Mouse (Mus musculus) hindbrain, embryonic 10.5 days (tissue): ENCODE measurements around the gene Specc1l. TPM values are rescaled to one million over a fixed set of nuclear protein-coding genes. Genes with fewer than 3 reads are reported as not detected.
"Not testable (repeated sequence)": the region's sequence is repeated elsewhere in the genome, so short reads cannot be mapped to it uniquely, and the experiment has no call there.

Experiments
- DNase-seq: peaks from one replicate; pipeline ENCODE4 v3.0.0-alpha.2; 2017; ENCODE audit warnings: low spot score
- H3K27ac ChIP-seq: fragments of 300-500 bp; sonication (generic); 2 replicates; pipeline ENCODE4 v1.5.1; 2016; ENCODE audit warnings: mild to moderate bottlenecking, moderate library complexity
- H3K27me3 ChIP-seq: fragments of 300-500 bp; sonication (generic); 2 replicates; pipeline ENCODE4 v1.6.1; 2016; ENCODE audit warnings: mild to moderate bottlenecking; ENCODE audit not compliant: poor library complexity, insufficient read depth, severe bottlenecking
- H3K36me3 ChIP-seq: fragments of 300-500 bp; sonication (generic); 2 replicates; pipeline ENCODE4 v1.6.1; 2016; ENCODE audit warnings: mild to moderate bottlenecking, moderate library complexity
- H3K4me1 ChIP-seq: fragments of 300-500 bp; sonication (generic); replicated peaks from 2 replicates; pipeline ENCODE4 v1.6.1; 2016; ENCODE audit warnings: mild to moderate bottlenecking
- H3K4me3 ChIP-seq: fragments of 300-500 bp; sonication (generic); 2 replicates; pipeline ENCODE4 v1.5.1; 2016; ENCODE audit warnings: mild to moderate bottlenecking, moderate library complexity
- H3K9me3 ChIP-seq: fragments of 300-500 bp; sonication (generic); 2 replicates; pipeline ENCODE4 v1.6.1; 2016; ENCODE audit warnings: mild to moderate bottlenecking, moderate library complexity
- WGBS: fragments of 180-500 bp; shearing (Covaris S2); methylation state at CpG from one replicate; pipeline ENCODE4 v1.1.7; 2016; 5-methylcytosine and 5-hydroxymethylcytosine counted together
- polyA plus RNA-seq: library from polyadenylated mRNA; unstranded; fragments of >200 nt; fragmentation: Nextera tagmentation; extraction: Ambion mirVana; gene quantifications from 2 replicates; pipeline ENCODE4 v1.2.1, GENCODE M21; 2016

Specc1l gene
- polyA plus RNA-seq, 1 experiment from 2014 or later, result 38.5 TPM

- H3K27me3 ChIP-seq, result no peaks in the 10 kb centered on the region
- H3K4me3 ChIP-seq, result no peak overlapping the region
- H3K4me1 ChIP-seq, result no peaks in the 10 kb centered on the region
- H3K36me3 ChIP-seq, result peaks cover 66% of the 10 kb centered on the region
- H3K9me3 ChIP-seq, result no peaks in the 10 kb centered on the region
- H3K27ac ChIP-seq, result no peak overlapping the region
- 77% methylated on average over 5 of the region's 5 CpGs for WGBS
- DNase-seq, result no peak
Observed at GRCm38 (mm10) chr10:75258241-75258640, 46.4 kb downstream of the Specc1l start.

GRCm38 (mm10) chr10:75261268-75261667 is 49.4 kb downstream of the Specc1l start:
- Histone ChIP-seq H3K36me3 (peaks cover 83% of the 10 kb centered on the region), H3K4me3 (no peak overlapping the region), H3K27me3 (no peaks in the 10 kb centered on the region), H3K9me3 (no peaks in the 10 kb centered on the region), H3K4me1 (no peaks in the 10 kb centered on the region), H3K27ac (no peak overlapping the region)
- no peak for DNase-seq
- whole genome bisulfite sequencing, result 96% methylated on average over 5 of the region's 5 CpGs

GRCm38 (mm10) chr10:75264993-75265555 is 53.2 kb downstream of the Specc1l start:
- Histone ChIP-seq H3K9me3 (no peaks in the 10 kb centered on the region), H3K27me3 (no peaks in the 10 kb centered on the region), H3K27ac (no peak overlapping the region), H3K36me3 (peaks cover 96% of the 10 kb centered on the region), H3K4me3 (no peak overlapping the region), H3K4me1 (no peaks in the 10 kb centered on the region)
- no peak for DNase-seq
- 87% methylated on average over 3 of the region's 3 CpGs for WGBS

- no peak for DNase-seq
- no peak overlapping the region for H3K4me3 ChIP-seq
- peaks cover 86% of the 10 kb centered on the region for H3K36me3 ChIP-seq
- H3K27me3 ChIP-seq, result no peaks in the 10 kb centered on the region
- no peaks in the 10 kb centered on the region for H3K4me1 ChIP-seq
- no peaks in the 10 kb centered on the region for H3K9me3 ChIP-seq
- H3K27ac ChIP-seq, result no peak overlapping the region
- 92% methylated on average over 4 of the region's 4 CpGs for WGBS
Observed at GRCm38 (mm10) chr10:75273020-75273419, 61.1 kb downstream of the Specc1l start.

GRCm38 (mm10) chr10:75276427-75277013 is 64.6 kb downstream of the Specc1l start:
- 95% methylated on average over 12 of the region's 12 CpGs for WGBS
- no peak for DNase-seq
- Histone ChIP-seq H3K27me3 (no peaks in the 10 kb centered on the region), H3K4me1 (no peaks in the 10 kb centered on the region), H3K4me3 (no peak overlapping the region), H3K27ac (no peak overlapping the region), H3K36me3 (peaks cover 80% of the 10 kb centered on the region), H3K9me3 (no peaks in the 10 kb centered on the region)

GRCm38 (mm10) chr10:75277501-75277900 is 65.6 kb downstream of the Specc1l start:
- no peak for DNase-seq
- 68% methylated on average over 1 of the region's 1 CpGs for WGBS
- Histone ChIP-seq H3K27ac (no peak overlapping the region), H3K9me3 (no peaks in the 10 kb centered on the region), H3K4me1 (no peaks in the 10 kb centered on the region), H3K27me3 (no peaks in the 10 kb centered on the region), H3K4me3 (no peak overlapping the region), H3K36me3 (peaks cover 76% of the 10 kb centered on the region)

GRCm38 (mm10) chr10:75282648-75283047 is 70.8 kb downstream of the Specc1l start:
- no peaks in the 10 kb centered on the region for H3K27me3 ChIP-seq
- H3K4me3 ChIP-seq, result no peak overlapping the region
- H3K36me3 ChIP-seq, result peaks cover 59% of the 10 kb centered on the region
- H3K9me3 ChIP-seq, result no peaks in the 10 kb centered on the region
- DNase-seq, result no peak
- 94% methylated on average over 5 of the region's 5 CpGs for WGBS
- H3K4me1 ChIP-seq, result no peaks in the 10 kb centered on the region
- H3K27ac ChIP-seq, result no peak overlapping the region

- WGBS, result 89% methylated on average over 3 of the region's 3 CpGs
- Histone ChIP-seq H3K36me3 (peaks cover 61% of the 10 kb centered on the region), H3K27ac (no peak overlapping the region)
Observed at GRCm38 (mm10) chr10:75283821-75284220, 71.9 kb downstream of the Specc1l start.

GRCm38 (mm10) chr10:75288579-75288978 is 76.7 kb downstream of the Specc1l start:
- Histone ChIP-seq H3K4me3 (no peak overlapping the region), H3K4me1 (no peaks in the 10 kb centered on the region), H3K36me3 (peaks cover 31% of the 10 kb centered on the region), H3K9me3 (no peaks in the 10 kb centered on the region), H3K27me3 (no peaks in the 10 kb centered on the region), H3K27ac (no peak overlapping the region)
- 84% methylated on average over 7 of the region's 7 CpGs for WGBS
- DNase-seq, result no peak

More at GRCm38 (mm10) chr10:75283821-75284220, 71.9 kb downstream of the Specc1l start:
- Histone ChIP-seq H3K4me3 (no peak overlapping the region), H3K27me3 (no peaks in the 10 kb centered on the region), H3K9me3 (no peaks in the 10 kb centered on the region), H3K4me1 (no peaks in the 10 kb centered on the region)
- no peak for DNase-seq

- Histone ChIP-seq H3K36me3 (peaks cover 23% of the 10 kb centered on the region), H3K9me3 (no peaks in the 10 kb centered on the region), H3K4me1 (no peaks in the 10 kb centered on the region), H3K4me3 (no peak overlapping the region), H3K27me3 (no peaks in the 10 kb centered on the region), H3K27ac (no peak overlapping the region)
- WGBS, result 82% methylated on average over 4 of the region's 4 CpGs
- no peak for DNase-seq
Observed at GRCm38 (mm10) chr10:75289392-75289791, 77.5 kb downstream of the Specc1l start.

- H3K36me3 ChIP-seq, result peaks cover 17% of the 10 kb centered on the region
- WGBS, result 89% methylated on average over 5 of the region's 5 CpGs
- no peaks in the 10 kb centered on the region for H3K27me3 ChIP-seq
- H3K4me1 ChIP-seq, result peaks cover 6% of the 10 kb centered on the region; the same call in 1 of the 2 replicates
- H3K27ac ChIP-seq, result no peak overlapping the region
- no peak overlapping the region for H3K4me3 ChIP-seq
- H3K9me3 ChIP-seq, result no peaks in the 10 kb centered on the region
- no peak for DNase-seq
Observed at GRCm38 (mm10) chr10:75290650-75291049, 78.8 kb downstream of the Specc1l start.

GRCm38 (mm10) chr10:75291338-75291737 is 79.5 kb downstream of the Specc1l start:
- Histone ChIP-seq H3K4me3 (no peak overlapping the region), H3K36me3 (peaks cover 22% of the 10 kb centered on the region), H3K27ac (no peak overlapping the region), H3K27me3 (no peaks in the 10 kb centered on the region), H3K9me3 (no peaks in the 10 kb centered on the region), H3K4me1 (peaks cover 6% of the 10 kb centered on the region; the same call in 1 of the 2 replicates)
- no peak for DNase-seq
- WGBS, result 91% methylated on average over 1 of the region's 1 CpGs

- H3K27ac ChIP-seq, H3K4me1 ChIP-seq, H3K4me3 ChIP-seq, H3K9me3 ChIP-seq, H3K27me3 ChIP-seq, DNase-seq: not testable (repeated sequence)
- 91% methylated on average over 8 of the region's 8 CpGs for WGBS
- H3K36me3 ChIP-seq, result peaks cover 26% of the 10 kb centered on the region
Observed at GRCm38 (mm10) chr10:75292206-75292605, 80.3 kb downstream of the Specc1l start.
